Mouse (Mus musculus) liver, adult 2 months (tissue): ENCODE measurements at regions not wholly inside any gene's neighbourhood (a gene's known extent, or its start where the extent isn't known, plus 50 kb on each side); places are given as distances from the start of the nearest gene placed in this dataset.

Experiments used
- DNase-seq: peaks from one replicate; pipeline ENCODE4 v3.0.0-alpha.2; 2011; ENCODE audit warnings: low read depth, low spot score; ENCODE audit errors: extremely low read depth
- H3K27ac ChIP-seq: fragments of 200-500 bp; replicated peaks from 2 replicates; pipeline ENCODE4 v1.5.1; 2012; ENCODE audit warnings: low read depth, mild to moderate bottlenecking, control low read depth, inconsistent platforms, low read length; ENCODE audit not compliant: insufficient read depth
- H3K27me3 ChIP-seq: fragments of 200-500 bp; 2 replicates; pipeline ENCODE4 v1.6.1; 2012; ENCODE audit warnings: mild to moderate bottlenecking, moderate library complexity, low read length, inconsistent platforms; ENCODE audit not compliant: control insufficient read depth, insufficient read depth
- H3K36me3 ChIP-seq: fragments of 200-500 bp; 2 replicates; pipeline ENCODE4 v1.6.1; 2012; ENCODE audit warnings: low read length, inconsistent platforms; ENCODE audit not compliant: control insufficient read depth, insufficient read depth
- H3K4me1 ChIP-seq: fragments of 200-500 bp; 2 replicates; pipeline ENCODE4 v1.6.1; 2011; ENCODE audit warnings: low read length; ENCODE audit not compliant: control insufficient read depth, insufficient read depth
- H3K4me3 ChIP-seq: fragments of 200-500 bp; 2 replicates; pipeline ENCODE4 v1.5.1; 2011; ENCODE audit warnings: low read depth, mild to moderate bottlenecking, control low read depth, low read length, moderate library complexity; ENCODE audit not compliant: insufficient read depth
- H3K79me2 ChIP-seq: fragments of 200-500 bp; 2 replicates; pipeline ENCODE4 v1.6.1; 2012; ENCODE audit warnings: inconsistent platforms, mild to moderate bottlenecking, low read length, moderate library complexity; ENCODE audit not compliant: control insufficient read depth, insufficient read depth
- H3K9ac ChIP-seq: fragments of 200-500 bp; 2 replicates; pipeline ENCODE4 v1.6.1; 2012; ENCODE audit warnings: low read depth, mild to moderate bottlenecking, control low read depth, inconsistent platforms, low read length
- CTCF ChIP-seq: fragments of 200-500 bp; IDR thresholded peaks from 2 replicates; pipeline ENCODE4 v1.5.1; 2011; ENCODE audit warnings: low read depth, low read length, control low read depth
- POLR2A ChIP-seq: fragments of 200-500 bp; IDR thresholded peaks from 2 replicates; pipeline ENCODE4 v1.6.1; 2011; ENCODE audit warnings: low read length, control low read depth; ENCODE audit not compliant: insufficient read depth; ENCODE audit errors: extremely low read depth
- WGBS: fragments of 180-500 bp; shearing (Covaris S2); methylation state at CpG from one replicate; pipeline ENCODE4 v1.1.7; 2018; 5-methylcytosine and 5-hydroxymethylcytosine counted together

GRCm38 (mm10) chr10:111658828-111659227 is 152.7 kb downstream of the Phlda1 start:
- Histone ChIP-seq H3K27ac (no peak overlapping the region), H3K4me3 (no peak overlapping the region), H3K27me3 (no peaks in the 10 kb centered on the region), H3K9ac (no peak overlapping the region), H3K79me2 (no peaks in the 10 kb centered on the region), H3K4me1 (peaks cover under 1% of the 10 kb centered on the region; the same call in 1 of the 2 replicates), H3K36me3 (no peaks in the 10 kb centered on the region)
- peak; percentile 25 for DNase-seq
- WGBS, result 65% methylated on average over 9 of the region's 9 CpGs
- TF ChIP-seq CTCF (no peak), POLR2A (no peak)

GRCm38 (mm10) chr10:111662665-111663064 is 156.6 kb downstream of the Phlda1 start:
- 82% methylated on average over 1 of the region's 1 CpGs for WGBS
- Histone ChIP-seq H3K9ac (no peak overlapping the region), H3K79me2 (no peaks in the 10 kb centered on the region), H3K27me3 (no peaks in the 10 kb centered on the region), H3K36me3 (no peaks in the 10 kb centered on the region), H3K4me3 (no peak overlapping the region), H3K4me1 (no peaks in the 10 kb centered on the region), H3K27ac (no peak overlapping the region)
- no peak for DNase-seq
- TF ChIP-seq CTCF (no peak), POLR2A (no peak)

GRCm38 (mm10) chr10:111665834-111666233 is 159.7 kb downstream of the Phlda1 start:
- no peak overlapping the region for H3K27ac ChIP-seq
- no peaks in the 10 kb centered on the region for H3K36me3 ChIP-seq
- H3K9ac ChIP-seq, result no peak overlapping the region
- 72% methylated on average over 14 of the region's 14 CpGs for WGBS
- DNase-seq, result no peak
- H3K79me2 ChIP-seq, result no peaks in the 10 kb centered on the region
- no peak overlapping the region for H3K4me3 ChIP-seq
- TF ChIP-seq CTCF (no peak), POLR2A (no peak)
- H3K27me3 ChIP-seq, result no peaks in the 10 kb centered on the region
- no peaks in the 10 kb centered on the region for H3K4me1 ChIP-seq

GRCm38 (mm10) chr10:111666963-111667362 is 160.9 kb downstream of the Phlda1 start:
- TF ChIP-seq CTCF (no peak), POLR2A (no peak)
- no peak overlapping the region for H3K4me3 ChIP-seq
- no peak overlapping the region for H3K27ac ChIP-seq
- H3K4me1 ChIP-seq, result no peaks in the 10 kb centered on the region
- H3K9ac ChIP-seq, result no peak overlapping the region
- no peak for DNase-seq
- H3K27me3 ChIP-seq, result no peaks in the 10 kb centered on the region
- WGBS, result 93% methylated on average over 13 of the region's 13 CpGs
- no peaks in the 10 kb centered on the region for H3K36me3 ChIP-seq
- H3K79me2 ChIP-seq, result no peaks in the 10 kb centered on the region

GRCm38 (mm10) chr10:111668639-111669038 is 162.6 kb downstream of the Phlda1 start:
- Histone ChIP-seq H3K4me1 (no peaks in the 10 kb centered on the region), H3K36me3 (no peaks in the 10 kb centered on the region)
- no peak for DNase-seq

GRCm38 (mm10) chr10:111669658-111670057 is 163.6 kb downstream of the Phlda1 start:
- no peaks in the 10 kb centered on the region for H3K4me1 ChIP-seq
- no peak for DNase-seq
- 93% methylated on average over 6 of the region's 6 CpGs for WGBS
- no peak overlapping the region for H3K27ac ChIP-seq
- no peaks in the 10 kb centered on the region for H3K27me3 ChIP-seq
- H3K36me3 ChIP-seq, result no peaks in the 10 kb centered on the region
- H3K9ac ChIP-seq, result no peak overlapping the region
- H3K4me3 ChIP-seq, result no peak overlapping the region
- TF ChIP-seq POLR2A (no peak), CTCF (no peak)
- no peaks in the 10 kb centered on the region for H3K79me2 ChIP-seq

More at GRCm38 (mm10) chr10:111668639-111669038, 162.6 kb downstream of the Phlda1 start:
- TF ChIP-seq POLR2A (no peak), CTCF (no peak)
- 96% methylated on average over 1 of the region's 1 CpGs for WGBS
- no peak overlapping the region for H3K9ac ChIP-seq
- H3K79me2 ChIP-seq, result no peaks in the 10 kb centered on the region
- no peak overlapping the region for H3K27ac ChIP-seq
- no peak overlapping the region for H3K4me3 ChIP-seq
- H3K27me3 ChIP-seq, result no peaks in the 10 kb centered on the region
